Mouse (Mus musculus) spleen, adult 18-20 months (tissue): ENCODE results near the gene Gpn3.
A peak's percentile ranks its signal among the peaks of the same experiment; 100 is the strongest.
"Not testable (repeated sequence)": the region's sequence is repeated elsewhere in the genome, so short reads cannot be mapped to it uniquely, and the experiment has no call there.

Experiments used
- DNase-seq, 2 experiments: peaks; one replicate each; pipeline ENCODE4 v3.0.0; 2022; ENCODE audit warnings: mixed read lengths in 2 of 2

Gpn3 gene

DNA sequence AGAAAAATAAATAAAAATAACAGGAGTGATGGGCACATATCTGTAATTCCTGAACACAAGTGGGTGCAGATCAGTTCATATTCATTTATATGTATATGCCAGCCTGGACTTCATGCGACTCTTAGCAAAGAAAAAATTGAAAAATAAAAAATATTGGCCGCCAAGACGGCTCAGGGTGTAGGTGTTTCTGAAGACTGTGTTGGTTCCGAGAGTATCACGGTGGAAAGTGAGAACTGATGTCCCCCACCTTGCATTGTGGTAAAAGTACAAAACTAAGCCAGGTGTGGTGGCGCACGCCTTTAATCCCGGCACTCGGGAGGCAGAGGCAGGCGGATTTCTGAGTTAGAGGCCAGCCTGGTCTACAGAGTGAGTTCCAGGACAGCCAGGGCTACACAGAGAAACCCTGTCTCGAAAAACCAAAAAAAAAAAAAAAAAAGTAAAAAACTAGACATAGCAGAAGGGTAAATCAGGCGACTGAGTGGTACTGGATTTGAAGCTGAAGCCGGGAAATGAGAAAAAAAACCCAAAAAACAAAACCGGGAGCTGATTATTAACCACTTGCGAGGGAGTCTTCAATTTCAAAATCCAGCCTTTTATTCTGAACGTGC lies 19.6 kb downstream of the Gpn3 start:
- DNase-seq, result no peak

- peak; percentile 83 to 91 for DNase-seq
These were observed 20.1 kb downstream of the Gpn3 start, which contains the start of gene Arpc3 for GRCm38 (mm10) chr5:122391786-122392180. TSS of gene Arpc3 (plus strand) at chr5:122391878.

DNA sequence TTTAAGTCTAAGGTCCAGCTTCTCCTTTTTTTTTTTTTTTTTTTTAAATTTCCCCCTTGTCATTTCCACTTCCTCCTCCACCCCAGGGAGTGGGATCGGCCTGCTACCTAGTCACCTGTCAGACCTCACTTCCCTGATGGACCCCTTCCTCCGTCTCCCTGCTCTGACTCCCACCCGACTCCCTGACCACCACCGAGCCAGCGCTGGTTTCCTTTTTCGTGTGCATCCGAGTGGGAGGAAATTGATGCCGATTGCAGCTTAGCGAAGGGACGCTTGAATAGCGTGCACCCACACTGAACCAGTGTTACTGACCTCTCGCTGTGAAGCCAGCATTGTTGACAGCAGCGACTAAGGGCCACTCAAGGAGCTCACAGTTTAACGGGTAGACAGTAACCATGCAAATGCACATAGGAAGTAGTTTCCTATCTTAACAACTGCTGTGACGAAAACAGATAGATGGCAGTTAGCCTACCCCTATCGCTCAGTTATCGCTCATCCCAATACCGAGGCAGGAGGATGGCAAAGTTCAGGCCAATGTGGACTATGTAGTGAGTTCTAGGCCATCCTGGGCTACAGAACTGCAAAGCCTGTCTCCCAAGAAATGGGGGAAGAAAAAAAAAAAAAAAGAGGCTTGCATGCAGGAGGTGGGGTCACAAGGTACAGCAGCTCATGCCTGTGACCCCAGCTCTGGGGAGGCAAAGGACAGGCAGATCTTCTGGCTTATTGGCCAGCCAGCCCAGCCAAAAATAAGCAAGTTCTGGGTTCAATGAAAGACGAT lies 20.7 kb downstream of the Gpn3 start:
- peak; percentile 31 for DNase-seq

DNA sequence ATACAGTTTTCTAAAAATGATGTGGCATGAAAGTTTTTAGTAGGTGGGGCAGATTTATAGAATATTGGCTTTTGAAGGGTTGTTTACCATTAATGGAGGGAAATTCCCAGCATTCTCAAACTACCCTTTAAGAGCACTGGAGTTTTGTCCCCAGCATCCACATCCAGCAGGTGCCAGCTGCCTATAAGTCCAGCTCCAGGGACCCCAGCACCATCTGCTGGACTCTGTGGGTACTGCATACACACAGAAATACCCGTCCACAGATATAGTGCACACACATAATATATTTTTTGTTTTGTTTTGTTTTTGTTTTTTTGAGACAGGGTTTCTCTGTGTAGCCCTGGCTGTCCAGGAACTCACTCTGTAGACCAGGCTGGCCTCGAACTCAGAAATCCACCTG lies 22.2 kb downstream of the Gpn3 start:
- DNase-seq, result peak; percentile 42 to 80

DNA sequence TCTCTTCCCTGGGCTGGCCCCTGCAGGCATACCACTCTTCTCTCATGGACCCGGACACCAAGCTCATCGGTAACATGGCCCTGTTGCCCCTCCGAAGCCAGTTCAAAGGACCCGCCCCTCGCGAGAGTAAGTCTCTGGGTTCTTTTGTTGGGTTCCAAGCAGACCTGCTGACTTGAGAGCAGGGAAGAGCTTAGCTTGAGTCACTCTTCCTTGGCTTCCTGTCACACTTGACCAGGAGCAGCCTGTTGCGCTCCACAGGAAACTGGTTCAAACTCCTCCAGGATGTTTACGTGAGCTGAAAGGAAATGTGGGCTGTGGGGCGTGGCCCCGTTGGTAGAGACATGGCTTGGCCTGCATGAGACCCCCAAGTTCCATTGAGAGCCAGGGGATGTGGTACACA lies 25.1 kb downstream of the Gpn3 start:
- DNase-seq, result no peak

DNA sequence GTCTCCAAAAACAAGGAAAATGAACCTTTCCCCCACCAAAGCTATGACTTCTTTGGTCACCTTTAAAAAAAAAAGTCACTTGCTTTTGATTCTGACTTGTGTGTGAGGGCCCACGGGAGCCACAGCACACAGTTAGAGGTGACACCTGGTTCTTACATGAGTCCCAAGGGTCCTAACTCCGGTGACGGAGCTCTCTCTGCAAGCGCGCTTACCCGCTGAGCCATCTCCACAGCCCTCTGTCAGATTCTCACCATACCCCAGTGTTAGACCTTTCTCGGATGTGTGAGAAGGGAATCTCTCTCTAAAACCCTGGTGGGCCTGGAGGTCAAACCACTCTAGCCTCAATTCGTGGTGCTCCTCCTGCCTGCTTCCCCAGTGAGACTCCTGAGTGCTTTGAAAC lies 25.8 kb downstream of the Gpn3 start:
- DNase-seq, result no peak

- DNase-seq, result no peak
These were observed 28.2 kb downstream of the Gpn3 start for GRCm38 (mm10) chr5:122399871-122400270.

- no peak for DNase-seq
These were observed 29.1 kb downstream of the Gpn3 start for GRCm38 (mm10) chr5:122400628-122401302.

GRCm38 (mm10) chr5:122401303-122401640 lies 29.6 kb downstream of the Gpn3 start:
- DNase-seq, result peak in 1 of 2 experiments; percentile 60

- DNase-seq, result no peak
These were observed 30.5 kb downstream of the Gpn3 start for GRCm38 (mm10) chr5:122402160-122402559.

DNA sequence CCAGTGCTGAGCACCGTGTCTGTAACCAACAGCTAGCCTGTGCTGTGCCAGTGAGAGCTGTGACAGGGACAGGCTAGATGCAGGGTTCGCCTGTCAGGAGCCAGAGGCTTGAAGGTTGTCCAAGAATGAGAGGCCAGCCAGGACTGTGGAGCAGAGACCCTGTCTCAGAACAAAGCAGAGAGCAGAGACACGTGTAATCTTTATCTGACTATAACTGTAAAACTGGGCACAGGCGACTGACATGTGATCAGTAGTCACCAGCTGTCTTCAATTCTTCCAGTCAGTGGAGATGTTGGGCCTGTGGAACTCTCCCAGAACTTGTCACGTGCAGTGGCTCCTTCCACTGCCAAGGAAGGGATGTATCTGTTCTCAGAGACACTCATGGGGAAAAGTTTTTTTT lies 31.1 kb downstream of the Gpn3 start:
- DNase-seq, result no peak

DNA sequence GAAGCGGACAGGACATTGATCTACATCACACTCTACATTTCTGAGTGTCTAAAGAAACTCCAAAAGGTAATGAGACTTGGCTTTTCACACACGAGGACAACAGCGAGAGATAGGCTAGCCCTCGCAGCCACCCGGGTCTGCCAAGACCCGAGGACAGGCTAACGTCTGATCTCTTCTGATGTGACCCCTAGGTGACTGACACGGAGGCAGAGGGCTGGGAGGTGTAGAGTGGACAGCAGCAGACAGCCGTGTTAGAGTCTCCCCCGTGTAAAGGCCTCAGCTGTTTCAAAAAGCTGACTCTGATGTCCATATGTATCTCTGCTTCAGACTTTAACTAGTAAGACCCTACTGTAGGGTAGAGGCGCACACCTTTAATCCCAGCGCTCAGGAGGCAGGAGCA lies 31.7 kb downstream of the Gpn3 start:
- DNase-seq, result no peak

- no peak for DNase-seq
These were observed 33.9 kb downstream of the Gpn3 start for GRCm38 (mm10) chr5:122405537-122405936.

GRCm38 (mm10) chr5:122409692-122410645 lies 38.3 kb downstream of the Gpn3 start:
- no peak for DNase-seq

DNA sequence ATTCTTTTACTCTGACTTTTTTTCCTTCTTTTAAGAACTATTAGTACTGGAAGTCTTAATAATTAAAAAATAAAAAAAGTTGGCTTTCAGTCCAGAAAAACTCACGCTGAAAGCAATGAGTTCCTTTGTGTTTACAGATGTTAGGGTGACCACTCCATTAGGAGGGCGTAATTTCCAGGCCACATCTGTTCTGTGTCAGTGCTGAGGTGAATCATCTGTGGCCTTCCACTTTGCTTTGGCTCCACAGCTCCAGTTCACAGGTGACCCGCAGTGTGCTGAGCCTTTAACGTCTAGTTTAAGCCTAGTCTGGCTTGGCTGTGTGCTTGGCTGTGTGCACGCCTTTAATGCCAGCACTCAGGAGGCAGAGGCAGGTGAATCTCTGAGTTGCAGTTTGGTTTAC lies 40.2 kb downstream of the Gpn3 start:
- DNase-seq, result no peak

- DNase-seq, result no peak
These were observed 41.1 kb downstream of the Gpn3 start for GRCm38 (mm10) chr5:122412826-122413225.

DNA sequence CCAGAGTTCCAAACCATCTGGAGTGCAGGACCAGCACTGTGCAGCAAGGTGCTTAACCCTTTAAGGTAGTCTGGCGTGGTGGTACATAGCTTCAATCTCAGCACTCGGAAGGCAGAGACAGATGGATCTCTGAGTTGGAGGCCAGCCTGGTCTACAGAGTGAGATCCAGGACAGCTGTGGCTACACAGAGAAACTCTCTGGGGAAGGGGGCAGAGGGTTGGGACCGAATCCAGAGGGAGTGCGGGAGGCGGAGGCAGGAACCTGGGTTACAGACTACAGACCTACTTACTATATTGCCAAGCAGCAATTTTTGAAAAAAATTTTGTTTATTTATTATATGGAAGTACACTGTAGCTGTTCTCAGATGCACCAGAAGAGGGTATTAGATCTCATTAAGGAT lies 42.7 kb downstream of the Gpn3 start:
- no peak for DNase-seq

DNA sequence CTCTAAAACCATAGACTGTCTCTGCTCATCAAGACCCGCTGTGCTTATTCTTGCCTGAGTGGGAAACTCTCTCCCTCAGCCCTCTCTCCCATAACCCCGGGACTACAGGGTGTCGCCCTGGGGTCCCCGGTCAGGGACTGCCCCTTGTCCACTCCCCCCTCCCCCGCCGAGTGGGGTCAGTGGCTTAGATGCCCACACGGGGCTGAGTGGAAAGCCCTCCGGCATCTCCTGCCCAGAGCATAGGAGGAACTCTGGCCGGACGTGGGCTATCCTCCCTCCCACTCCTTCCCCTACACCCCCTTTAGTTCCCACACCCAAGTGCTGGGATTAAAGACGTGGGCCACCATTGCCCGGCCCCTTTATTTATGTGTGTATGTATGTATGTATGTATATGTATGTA lies 43.8 kb downstream of the Gpn3 start:
- DNase-seq, result no peak

DNA sequence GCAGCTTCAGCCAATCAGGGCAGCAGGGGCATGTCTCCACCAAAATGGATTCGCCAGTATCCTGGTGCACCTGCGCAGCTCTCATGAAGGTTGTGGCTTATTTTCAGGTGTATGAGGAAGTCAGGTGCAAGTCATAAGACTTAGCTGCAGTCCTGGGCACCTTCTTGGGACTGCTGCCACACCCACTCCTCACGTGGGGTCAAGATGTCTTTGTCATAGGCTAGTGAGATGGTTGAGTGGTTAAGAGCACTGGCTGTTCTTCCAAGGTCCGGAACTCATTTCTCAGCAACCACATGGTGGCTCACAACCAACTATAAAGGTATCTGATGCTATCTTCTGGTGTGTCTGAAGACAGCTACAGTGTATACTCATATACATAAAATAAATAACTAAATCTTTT lies 49.0 kb downstream of the Gpn3 start:
- not testable (repeated sequence) for DNase-seq

- DNase-seq, result no peak
These were observed 49.8 kb downstream of the Gpn3 start, which contains the start of gene Anapc7 for GRCm38 (mm10) chr5:122421271-122422068. TSS of gene Anapc7 (plus strand) at chr5:122421693.

DNA sequence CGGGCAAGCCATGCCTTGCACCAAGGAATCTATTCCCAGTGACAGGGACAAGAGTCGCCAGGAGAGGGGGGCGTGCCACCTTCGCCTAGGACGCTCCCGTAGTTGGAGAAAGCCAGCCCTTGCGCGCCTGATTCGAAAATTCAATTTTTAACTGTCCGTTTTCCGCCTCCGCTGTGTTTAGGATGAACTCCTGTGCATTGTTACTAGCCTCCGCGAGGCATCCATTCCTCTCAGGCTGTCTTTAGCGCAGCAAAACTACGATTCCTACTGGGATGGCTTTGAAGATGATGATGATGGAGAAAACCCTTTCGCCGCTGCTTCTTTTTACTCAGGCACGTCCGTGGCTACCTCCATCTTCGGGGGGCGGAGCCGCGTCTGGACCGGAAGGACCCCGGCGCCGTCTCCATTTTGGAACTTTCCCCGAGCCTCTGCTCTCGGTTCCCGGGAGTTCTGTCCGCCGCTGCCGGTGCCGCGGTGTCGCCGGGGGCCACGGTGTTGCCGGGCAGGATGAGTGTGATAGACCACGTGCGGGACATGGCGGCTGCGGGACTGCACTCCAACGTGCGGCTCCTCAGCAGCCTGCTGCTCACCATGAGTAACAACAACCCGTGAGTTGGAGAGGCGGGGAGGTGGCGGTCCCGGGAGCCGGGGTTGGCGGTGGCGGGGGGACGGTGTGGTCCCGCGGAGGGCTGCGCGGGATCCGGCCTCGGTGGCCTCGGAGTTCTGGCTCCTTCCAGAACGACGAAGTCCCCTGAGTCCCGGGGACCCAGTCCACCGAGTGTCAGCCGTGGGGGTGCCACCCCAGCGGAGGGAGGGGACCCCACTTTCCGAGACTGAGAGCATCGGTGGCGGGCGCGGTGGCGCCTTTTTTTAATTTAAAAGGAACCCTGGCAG lies 50.6 kb downstream of the Gpn3 start:
- peak; percentile 69 to 91 for DNase-seq
